ENCODE assay signal across 36 mouse cellular contexts in genomic region chr4:96806824-96807808, GRCm38 (mm10). TPM values are rescaled to one million over a fixed set of nuclear protein-coding genes. Genes with fewer than 3 reads are reported as not detected.
DNase-seq lines count a peak whose midpoint lies in the region; ATAC-seq and TF ChIP-seq lines count a peak whose summit lies in the region.
"Had no signal": no experiment of that assay in that cellular context is flagged by ENCODE, and none has a peak within 500 bp of the region (broad histone marks: within the 10 kb centered on the region; RNA-seq: fewer than 3 reads in every experiment).

No protein-coding gene starts in this region.

- H3K9ac ChIP-seq in lung, embryonic 15.5 days = no peak overlapping the region
- H3K9ac ChIP-seq in stomach, embryonic 16.5 days (ENCODE audit: low read length) = no peak overlapping the region
- H3K9ac ChIP-seq: hindbrain, embryonic 14.5 days; kidney, embryonic 15.5 days; limb, embryonic 15.5 days; liver, embryonic 13.5 days; midbrain, embryonic 13.5 days had no signal

- no peak overlapping the region for H3K4me2 ChIP-seq in lung, embryonic 15.5 days
- H3K4me2 ChIP-seq in stomach, embryonic 16.5 days (ENCODE audit: low read depth, low read length) = no peak overlapping the region
- H3K4me2 ChIP-seq: heart, embryonic 11.5 days; hindbrain, embryonic 14.5 days; kidney, embryonic 15.5 days; limb, embryonic 15.5 days; liver, embryonic 13.5 days; midbrain, embryonic 13.5 days had no signal

- peak; percentile 86 for ATAC-seq in lung, embryonic 15.5 days (ENCODE audit: borderline replicate concordance, extremely low read depth, low FRiP score, low TSS enrichment)
- peak; percentile 89 for ATAC-seq in stomach, embryonic 16.5 days (ENCODE audit: insufficient read depth, low FRiP score)
- ATAC-seq: forebrain, embryonic 16.5 days; midbrain, embryonic 13.5 days had no signal

- H3K9me3 ChIP-seq in lung, embryonic 15.5 days = no peaks in the 10 kb centered on the region
- no peaks in the 10 kb centered on the region for H3K9me3 ChIP-seq in stomach, embryonic 16.5 days (replicated peaks; ENCODE audit: control insufficient read depth, low read length)
- H3K9me3 ChIP-seq: kidney, embryonic 15.5 days; limb, embryonic 10.5 days; limb, embryonic 15.5 days; liver, embryonic 13.5 days; midbrain, embryonic 13.5 days had no signal

- H3K4me3 ChIP-seq in lung, adult 2 months (replicated peaks; ENCODE audit: extremely low read depth, low read depth, low read length) = no peak overlapping the region
- H3K4me3 ChIP-seq in lung, embryonic 15.5 days = no peak overlapping the region
- no peak overlapping the region for H3K4me3 ChIP-seq in stomach, embryonic 16.5 days (replicated peaks; ENCODE audit: low read length)
- H3K4me3 ChIP-seq in left cerebral cortex, adult 2 months = no peak overlapping the region
- H3K4me3 ChIP-seq: gastrocnemius, adult 2 months; kidney, embryonic 15.5 days; layer of hippocampus, adult 2 months; limb, embryonic 10.5 days; limb, embryonic 15.5 days; liver, embryonic 13.5 days; midbrain, embryonic 13.5 days had no signal

- TF ChIP-seq CTCF in lung, adult 2 months (IDR thresholded peaks at IDR 0.05; ENCODE audit: insufficient read depth, low read length) = no peak
- no peak for TF ChIP-seq CTCF in left cerebral cortex, adult 2 months (IDR thresholded peaks at IDR 0.05)

- H3K27ac ChIP-seq in lung, embryonic 15.5 days = peak overlapping the region; percentile 61
- peak overlapping the region; percentile 64 for H3K27ac ChIP-seq in stomach, embryonic 16.5 days (ENCODE audit: low read length)
- H3K27ac ChIP-seq in left cerebral cortex, adult 2 months = no peak overlapping the region
- H3K27ac ChIP-seq: gastrocnemius, adult 2 months; hindbrain, embryonic 14.5 days; kidney, embryonic 15.5 days; layer of hippocampus, adult 2 months; limb, embryonic 10.5 days; limb, embryonic 15.5 days; liver, embryonic 13.5 days; macrophage; midbrain, embryonic 13.5 days had no signal

- TF ChIP-seq POLR2A in lung, adult 2 months (IDR thresholded peaks at IDR 0.05; ENCODE audit: borderline replicate concordance, extremely low read depth, low read depth, low read length) = no peak

- intact Hi-C loops in left cerebral cortex, postnatal 10 days (cut with DNase I) = no loop called here
- intact Hi-C loops in left cerebral cortex, adult 2 months (cut with DNase I) = no loop called here

- no peaks in the 10 kb centered on the region for H3K27me3 ChIP-seq in lung, embryonic 15.5 days
- no peaks in the 10 kb centered on the region for H3K27me3 ChIP-seq in stomach, embryonic 16.5 days (ENCODE audit: control insufficient read depth, insufficient read depth, low read length)
- H3K27me3 ChIP-seq: kidney, embryonic 15.5 days; limb, embryonic 15.5 days; liver, embryonic 13.5 days; midbrain, embryonic 13.5 days had no signal

- 52% methylated on average over 6 of the region's 6 CpGs for WGBS in lung, adult 2 months
- WGBS in lung, embryonic 15.5 days = 32% methylated on average over 6 of the region's 6 CpGs
- WGBS in stomach, embryonic 16.5 days = 45% methylated on average over 6 of the region's 6 CpGs

- DNase-seq in lung, adult 2 months = peak; percentile 7
- peak; percentile 56 for DNase-seq in lung, postnatal 25 days (ENCODE audit: low spot score)
- no peak for DNase-seq in left cerebral cortex, postnatal 10 days (ENCODE audit: extremely low spot score in 1 of 2, low spot score in 2 of 2)
- DNase-seq in left cerebral cortex, adult 2 months (ENCODE audit: extremely low spot score in 1 of 2, low spot score in 2 of 2) = no peak
- no peak for DNase-seq in embryo, embryonic 11 days
- DNase-seq: adrenal gland, postnatal 25 days; B cell, adult 2 months; cerebellum, adult 11-12 months; cerebellum, postnatal 14 days; gastrocnemius, adult 2 months; gastrocnemius, postnatal 36 days; heart, adult 18-20 months; heart, postnatal 4 days; kidney, adult 18-20 months; kidney, postnatal 25 days; liver, embryonic 13.5 days; right cerebral cortex, postnatal 14 days had no signal

- no peaks in the 10 kb centered on the region; the same call in 1 of the 2 replicates for H3K4me1 ChIP-seq in lung, adult 2 months (ENCODE audit: control insufficient read depth, insufficient read depth, low read length)
- H3K4me1 ChIP-seq in lung, embryonic 15.5 days = no peaks in the 10 kb centered on the region; the same call in 1 of the 2 replicates
- H3K4me1 ChIP-seq in stomach, embryonic 16.5 days (ENCODE audit: control insufficient read depth, insufficient read depth, low read length) = no peaks in the 10 kb centered on the region
- H3K4me1 ChIP-seq: kidney, embryonic 15.5 days; limb, embryonic 10.5 days; limb, embryonic 15.5 days; liver, embryonic 13.5 days; midbrain, embryonic 13.5 days had no signal

- no peaks in the 10 kb centered on the region for H3K36me3 ChIP-seq in lung, embryonic 15.5 days
- no peaks in the 10 kb centered on the region for H3K36me3 ChIP-seq in stomach, embryonic 16.5 days (ENCODE audit: control insufficient read depth, insufficient read depth, low read length)
- H3K36me3 ChIP-seq: kidney, embryonic 15.5 days; limb, embryonic 10.5 days; limb, embryonic 15.5 days; liver, embryonic 13.5 days; midbrain, embryonic 13.5 days had no signal

RNA-seq across cellular contexts. Expression of gene Gm12695, which starts 22.1 kb away (rescaled TPM):
- polyA plus RNA-seq in lung, adult 2 months (2012; rRNA removed) = 0.45 and 0.63 TPM in 2 replicates
- 0.11 and 0.17 TPM in 2 replicates for polyA plus RNA-seq in lung, embryonic 15.5 days (2015; fragmentation: Nextera tagmentation; extraction: Ambion mirVana)
- polyA plus RNA-seq in stomach, embryonic 16.5 days (2015; fragmentation: Nextera tagmentation; extraction: Ambion mirVana) = not detected in 2 replicates
- total RNA-seq in left cerebral cortex, postnatal 10 days (2021) = not detected
- not detected for total RNA-seq in left cerebral cortex, adult 2 months (2021)
- total RNA-seq: adrenal gland, adult 18-20 months; adrenal gland, postnatal 25 days; gastrocnemius, adult 2 months; gastrocnemius, postnatal 36 days; heart, adult 18-20 months; heart, postnatal 4 days; layer of hippocampus, adult 2 months; layer of hippocampus, postnatal 25 days; megakaryocyte-erythroid progenitor cell, adult 5-6 weeks had no signal
- polyA plus RNA-seq: cortical plate, adult 2 months; embryonic facial prominence, embryonic 11.5 days; heart, embryonic 11.5 days; hindbrain, embryonic 14.5 days; kidney, embryonic 15.5 days; limb, embryonic 10.5 days; limb, embryonic 15.5 days; liver, embryonic 13.5 days; macrophage; neural tube, embryonic 14.5 days; small intestine, adult 2 months; urinary bladder, adult 2 months had no signal

Comparison
In these comparisons a context has a peak if more than half of its experiments do, and no peak if none do; other contexts are left out.
1. DNase-seq: peak in lung, adult 2 months (single experiment) and lung, postnatal 25 days (single experiment); none in left cerebral cortex, postnatal 10 days (0 of 2), left cerebral cortex, adult 2 months (0 of 2) and embryo, embryonic 11 days (single experiment).